Mouse (Mus musculus): ENCODE results near the gene Hist2h2be.
"Not testable (repeated sequence)": the region's sequence is repeated elsewhere in the genome, so short reads cannot be mapped to it uniquely, and the experiment has no call there.

The Hist2h2be gene

DNA sequence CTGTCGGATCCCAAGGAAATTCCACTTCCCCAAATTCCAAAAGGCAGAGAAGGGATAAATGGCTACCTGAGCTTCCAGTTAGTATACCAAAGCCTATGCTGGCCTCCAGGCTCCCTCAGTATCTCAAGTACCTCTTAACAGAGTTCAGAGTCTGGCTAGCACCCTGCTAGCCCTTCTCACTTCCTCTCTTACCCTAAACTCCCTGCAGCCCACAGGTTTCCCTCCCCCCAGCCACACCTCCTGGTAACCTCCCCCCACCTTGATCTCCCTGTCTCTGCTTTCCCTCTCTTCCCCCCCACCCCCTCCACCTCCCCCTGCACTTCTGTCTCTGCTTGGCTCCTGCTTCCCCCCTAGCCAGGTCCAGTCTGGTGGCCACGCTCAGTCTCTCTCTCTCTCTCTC lies 21.2 kb upstream of the Hist2h2be start:
- no peak for DNase-seq

- no peak for DNase-seq
Observed at GRCm38 (mm10) chr3:96207819-96208218, 13.1 kb upstream of the Hist2h2be start.

GRCm38 (mm10) chr3:96209242-96209641 lies 11.7 kb upstream of the Hist2h2be start:
- no peak for DNase-seq

DNA sequence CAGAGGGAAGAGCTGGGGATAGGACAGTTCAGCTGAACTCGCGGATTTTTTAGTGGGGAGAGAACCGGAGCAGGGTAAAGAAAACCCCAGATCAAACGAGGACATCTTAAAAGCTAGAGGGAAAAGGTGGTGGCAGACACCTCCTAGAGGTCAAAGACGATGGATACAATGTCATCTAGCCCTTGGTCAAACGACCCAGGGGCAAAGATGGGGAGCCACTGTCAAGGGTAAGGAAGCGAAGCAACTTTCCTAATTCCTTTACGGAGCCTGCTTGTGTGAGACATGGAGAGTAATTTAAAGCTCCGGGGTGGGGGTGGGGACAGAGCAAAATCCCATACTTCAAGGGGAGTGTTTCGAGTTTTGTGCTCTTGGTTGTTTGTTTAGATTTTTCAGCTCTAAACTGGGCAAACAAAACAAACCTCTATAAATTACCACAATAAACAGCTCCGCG lies 1.7 kb upstream of the Hist2h2be start:
- no peak for DNase-seq

GRCm38 (mm10) chr3:96219661-96220130 lies 1.2 kb upstream of the Hist2h2be start, which contains the start of the genes Bola1 and Hist2h2ab:
Bola1 (minus strand) TSS chr3:96219709.
Hist2h2ab (plus strand) TSS chr3:96219865.
- peak; percentile 66 for DNase-seq

DNA sequence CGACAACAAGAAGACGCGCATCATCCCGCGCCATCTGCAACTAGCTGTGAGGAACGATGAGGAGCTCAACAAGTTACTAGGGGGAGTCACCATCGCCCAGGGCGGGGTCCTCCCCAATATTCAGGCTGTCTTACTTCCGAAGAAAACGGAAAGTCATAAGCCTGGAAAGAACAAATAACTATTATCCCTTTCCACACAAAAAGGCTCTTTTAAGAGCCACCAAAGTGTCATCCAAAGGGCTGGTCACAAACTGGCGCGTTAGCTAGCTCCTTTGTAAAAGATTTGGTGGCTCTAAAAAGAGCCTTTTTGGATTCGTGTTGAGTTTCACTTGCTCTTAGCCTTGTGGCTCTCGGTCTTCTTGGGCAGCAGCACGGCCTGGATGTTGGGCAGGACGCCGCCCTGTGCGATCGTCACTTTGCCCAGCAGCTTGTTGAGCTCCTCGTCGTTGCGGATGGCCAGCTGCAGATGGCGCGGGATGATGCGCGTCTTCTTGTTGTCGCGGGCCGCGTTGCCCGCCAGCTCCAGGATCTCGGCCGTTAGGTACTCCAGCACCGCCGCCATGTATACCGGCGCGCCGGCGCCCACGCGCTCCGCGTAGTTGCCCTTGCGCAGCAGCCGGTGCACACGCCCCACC lies 671 bp upstream of the Hist2h2be start:
- DNase-seq, result peak; percentile 50

DNA sequence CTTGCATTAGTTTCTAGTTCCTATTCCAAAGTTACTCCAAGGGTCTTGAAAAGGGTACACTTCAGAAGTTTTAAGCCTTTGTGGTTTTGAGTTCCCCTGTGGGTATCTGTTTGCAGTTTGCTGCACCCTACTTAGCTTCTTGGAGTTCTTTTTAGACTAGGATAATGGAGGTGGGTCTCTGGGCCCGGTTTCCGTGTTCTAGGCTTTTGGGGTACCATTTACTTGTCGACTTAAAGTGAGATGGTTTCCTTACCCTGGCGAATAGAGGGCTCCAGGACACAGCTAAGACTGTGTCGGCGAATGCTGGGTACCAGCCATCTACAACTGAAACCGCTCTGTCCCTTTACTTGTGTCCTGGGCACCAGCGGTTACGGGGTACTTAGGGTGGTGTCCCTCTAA lies 720 bp downstream of the Hist2h2be start:
- no peak for DNase-seq

GRCm38 (mm10) chr3:96222774-96223173 lies 1.9 kb downstream of the Hist2h2be start:
- DNase-seq, result no peak

DNA sequence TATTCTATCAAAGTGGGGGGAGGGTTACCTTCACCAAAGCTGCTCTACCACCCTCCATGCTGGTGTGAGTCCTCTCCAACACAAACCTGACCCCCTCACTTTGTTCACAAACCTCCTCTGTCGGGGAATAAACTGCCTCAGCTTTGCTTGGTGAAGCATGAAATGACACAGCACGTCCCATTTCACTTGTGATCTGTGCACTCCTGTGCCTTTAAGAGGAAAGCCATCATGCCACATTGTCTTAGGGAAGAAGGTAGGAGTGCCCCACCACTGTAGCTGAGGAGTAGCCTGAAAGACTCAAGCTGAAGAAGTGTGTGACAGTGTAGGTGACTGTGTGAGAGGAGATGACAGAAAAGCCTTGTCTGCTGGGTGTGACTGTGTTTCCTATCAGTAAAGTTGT lies 4.5 kb downstream of the Hist2h2be start:
- DNase-seq, result no peak

DNA sequence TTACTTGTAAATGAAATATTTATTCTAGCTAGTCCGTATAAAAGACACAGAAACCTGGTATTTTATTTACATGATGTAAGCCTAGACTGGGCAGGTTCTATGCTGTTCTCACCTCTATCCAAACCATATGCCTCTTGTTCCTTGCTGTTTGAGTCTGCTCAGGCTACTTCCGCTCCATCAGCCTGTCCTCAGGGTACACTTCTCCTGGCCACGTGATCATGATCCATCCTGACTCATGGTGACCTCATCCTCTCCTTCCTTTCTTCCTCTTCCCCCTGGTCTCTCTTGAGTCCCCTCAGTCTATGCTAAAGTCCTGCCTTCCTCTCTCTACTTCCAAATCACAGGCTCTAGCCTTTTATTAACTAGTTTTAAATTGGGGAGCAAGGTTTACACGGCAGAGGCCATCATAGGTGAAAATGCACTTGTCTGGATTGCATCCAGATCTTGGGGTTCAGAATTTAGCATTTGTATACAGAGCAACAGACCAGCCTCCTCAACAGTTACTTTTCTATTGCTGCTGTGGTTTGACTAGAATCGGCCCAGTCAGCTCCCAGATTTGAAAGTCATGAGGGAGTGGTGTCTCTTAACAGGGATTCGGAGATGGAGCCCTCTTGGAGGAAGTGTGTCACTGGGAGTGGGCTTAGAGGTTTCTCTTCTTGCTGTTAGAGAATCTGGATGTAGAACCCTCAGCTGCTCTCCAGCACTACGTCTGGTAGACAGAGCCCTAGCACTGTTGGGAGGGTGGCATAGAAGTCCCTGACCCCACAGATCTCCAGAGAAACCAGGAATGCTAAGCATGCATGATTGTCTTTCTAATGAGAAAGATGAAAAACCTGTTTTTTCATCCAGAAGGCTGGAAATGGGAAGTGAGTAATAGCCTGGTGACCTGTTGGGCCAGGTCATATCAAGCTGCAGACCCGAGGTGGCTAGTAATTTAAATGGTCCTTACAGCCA lies 6.1 kb downstream of the Hist2h2be start:
- no peak for DNase-seq

DNA sequence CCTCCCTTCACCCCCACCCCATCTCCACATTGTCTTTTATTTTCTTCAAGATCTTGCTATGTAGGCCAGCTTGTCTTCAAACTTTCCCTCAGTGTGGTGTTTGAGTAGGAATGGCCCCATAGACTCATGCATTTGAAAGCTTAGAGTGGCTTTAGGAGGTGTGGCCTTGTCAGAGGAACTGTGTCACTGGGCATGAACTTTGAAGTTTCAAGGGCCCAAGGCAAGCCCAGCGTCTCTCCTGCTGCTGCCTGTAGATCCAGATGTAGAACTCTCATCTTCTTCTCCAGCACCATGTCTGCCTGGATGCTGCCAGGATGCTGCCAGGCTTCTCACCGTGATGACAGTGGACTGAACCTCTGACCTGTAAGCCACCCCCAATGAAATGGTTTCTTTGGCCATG lies 7.9 kb downstream of the Hist2h2be start:
- no peak for DNase-seq

DNA sequence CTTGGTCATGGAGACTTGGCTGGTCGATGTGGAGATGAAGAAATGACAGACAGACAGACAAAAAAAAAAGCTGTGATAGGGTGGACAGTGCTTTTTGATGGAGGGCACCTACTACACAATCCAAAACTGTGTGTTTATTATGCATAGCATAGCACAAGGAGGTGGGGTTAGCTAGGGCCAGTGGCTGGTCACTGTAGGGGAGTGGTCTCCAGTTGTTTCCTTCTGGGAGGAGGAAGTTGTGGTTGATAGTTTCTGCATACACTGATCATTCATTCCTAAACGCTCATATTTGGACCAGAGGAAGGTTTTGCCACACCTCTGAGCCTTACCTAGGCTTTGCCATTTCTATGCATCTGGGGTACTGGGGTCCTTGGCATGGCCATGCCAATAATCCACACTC lies 9.5 kb downstream of the Hist2h2be start:
- no peak for DNase-seq

DNA sequence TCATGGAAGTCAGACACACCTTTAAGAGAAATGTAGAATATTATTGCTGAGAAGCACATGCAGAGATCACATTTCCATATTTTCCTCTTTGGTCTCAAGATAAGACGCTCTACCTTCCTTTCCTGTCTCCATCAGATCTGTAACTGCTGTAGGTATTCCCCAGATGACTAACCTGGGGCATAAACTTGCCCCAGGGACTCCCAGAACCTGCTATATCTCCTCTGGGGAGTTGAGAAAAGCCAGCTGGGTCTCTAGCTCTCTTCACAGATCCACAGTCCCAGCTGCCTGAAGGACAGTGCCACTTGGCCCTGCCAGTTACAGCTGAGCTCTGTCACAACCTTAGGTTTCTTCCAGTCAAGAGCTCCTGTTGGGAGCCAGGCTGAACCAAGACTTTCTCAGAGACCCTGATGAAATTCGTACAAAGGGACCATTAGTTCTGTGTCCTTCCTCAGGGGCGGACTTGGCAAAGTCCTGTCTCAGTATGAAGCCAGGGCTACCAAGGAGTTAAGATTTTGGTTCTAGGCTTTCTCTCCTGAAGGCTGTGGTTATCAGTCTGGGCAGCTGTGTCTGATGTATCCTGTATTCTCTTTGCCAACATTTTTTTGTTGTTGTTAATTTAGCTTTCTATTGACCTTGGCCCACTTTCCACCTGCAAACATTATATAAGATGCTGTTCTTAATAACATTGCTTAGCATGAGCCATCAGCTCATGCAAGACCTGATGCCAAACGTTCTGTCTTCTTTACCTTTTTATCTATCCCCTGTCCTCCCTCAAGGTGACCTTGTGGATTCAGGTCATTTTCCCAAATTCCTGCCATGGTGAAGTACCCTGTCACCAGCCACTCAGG lies 10.2 kb downstream of the Hist2h2be start:
- DNase-seq, result no peak

DNA sequence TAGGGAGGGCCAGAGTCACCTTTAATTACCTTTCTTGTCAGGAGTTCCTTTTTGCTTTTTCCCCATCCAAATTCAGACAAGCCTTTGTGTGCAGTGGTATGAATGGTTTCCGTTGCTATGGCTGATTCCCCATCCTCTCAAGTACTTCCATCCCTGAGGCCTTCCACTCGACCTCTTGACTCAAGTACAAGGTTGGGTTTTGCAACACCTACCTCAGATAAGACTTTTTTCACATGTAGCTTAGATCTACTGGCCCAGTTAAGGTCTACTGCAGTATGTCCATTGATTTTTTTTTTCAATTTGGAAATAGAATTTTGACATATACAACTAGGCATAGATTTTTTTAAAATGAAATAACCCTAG lies 10.8 kb downstream of the Hist2h2be start:
- DNase-seq, result no peak

DNA sequence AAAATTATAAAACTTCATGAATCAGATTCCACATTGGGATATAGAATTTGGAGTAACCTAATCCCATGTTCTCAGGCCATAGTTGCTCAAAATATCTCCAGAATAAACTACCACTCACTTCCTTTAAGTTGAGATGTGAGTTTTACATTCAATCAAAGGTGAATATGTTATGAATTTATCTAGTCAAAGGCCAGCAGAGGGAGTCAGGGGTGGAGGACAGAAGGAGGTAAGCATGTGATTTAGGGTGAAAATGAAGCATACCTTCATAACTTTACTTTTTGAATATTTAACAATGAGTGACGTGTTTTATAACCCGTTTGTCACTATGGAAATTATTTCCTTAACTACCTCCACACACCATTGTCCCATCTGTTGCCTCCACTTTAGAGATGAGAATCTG lies 14.0 kb downstream of the Hist2h2be start:
- DNase-seq, result no peak

- no peak for DNase-seq
Observed at GRCm38 (mm10) chr3:96235836-96236235, 14.9 kb downstream of the Hist2h2be start.

- DNase-seq, result no peak
Observed at GRCm38 (mm10) chr3:96236834-96237334, 16.0 kb downstream of the Hist2h2be start.

GRCm38 (mm10) chr3:96237335-96237903 lies 16.5 kb downstream of the Hist2h2be start:
- DNase-seq, result no peak

DNA sequence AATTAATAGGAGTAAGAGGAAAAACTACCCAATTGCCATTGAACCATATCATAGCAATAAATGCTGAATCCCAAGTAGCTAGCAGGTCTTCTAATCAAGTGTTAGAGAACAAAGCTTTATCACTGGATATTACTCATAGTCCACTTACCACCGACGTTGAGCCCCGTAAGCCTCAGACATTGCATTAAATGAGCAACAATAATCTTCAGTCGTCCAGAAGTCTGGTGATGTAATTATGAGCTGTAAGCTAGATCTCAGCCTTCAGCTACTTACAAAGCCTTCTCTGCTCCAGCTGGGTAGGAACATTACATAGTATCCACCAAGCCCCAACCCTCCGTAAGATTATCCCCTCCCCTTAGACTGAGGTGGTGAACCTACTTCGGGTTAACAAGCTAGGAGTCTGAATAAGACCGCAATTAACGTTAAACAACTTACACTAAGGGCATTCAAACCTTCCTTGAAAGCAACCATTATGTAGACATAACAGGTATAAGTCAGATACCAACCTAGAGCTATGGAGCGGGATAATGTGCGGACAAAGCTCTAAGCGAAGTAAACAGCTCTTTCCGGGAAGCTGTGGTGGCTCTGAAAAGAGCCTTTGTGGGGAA lies 17.1 kb downstream of the Hist2h2be start:
- no peak for DNase-seq

- DNase-seq, result not testable (repeated sequence)
Observed at GRCm38 (mm10) chr3:96238954-96239793, 18.3 kb downstream of the Hist2h2be start, which contains the start of gene Hist2h3c2. Hist2h3c2 (minus strand) TSS chr3:96239127.

Measured in right cerebral cortex, postnatal 14 days (tissue).